Comparison of ENCODE assay signal across 11 mouse cellular contexts in the genomic region with DNA sequence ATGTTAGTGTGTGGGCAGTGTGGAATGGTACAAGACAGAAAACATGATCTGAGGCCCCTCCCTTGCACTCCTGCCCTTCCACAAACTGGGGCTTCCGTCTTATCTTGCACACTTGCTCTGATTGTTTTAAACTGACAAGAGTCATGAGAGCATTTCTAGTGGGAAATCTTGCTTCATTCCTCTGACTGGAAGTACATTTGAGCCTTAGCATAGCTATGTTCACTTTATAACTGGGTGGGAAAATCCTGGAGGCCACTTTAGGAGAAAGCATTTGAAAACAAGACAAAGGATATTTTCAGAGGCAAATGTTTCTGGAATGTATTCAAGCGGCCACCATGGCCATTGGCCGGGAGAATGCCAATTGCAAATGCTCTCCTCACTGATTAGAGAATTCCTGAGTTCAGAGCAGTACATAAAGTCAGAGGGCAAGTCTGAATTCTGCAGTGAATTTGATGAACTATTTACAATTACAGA.
DNase-seq lines count a peak whose midpoint lies in the region; ATAC-seq and TF ChIP-seq lines count a peak whose summit lies in the region.
"Had no signal": no experiment of that assay in that cellular context is flagged by ENCODE, and none has a peak within 500 bp of the region (broad histone marks: within the 10 kb centered on the region; RNA-seq: fewer than 3 reads in every experiment).

No protein-coding gene starts in this region.

- TF ChIP-seq EP300 in heart, adult 2 months (IDR thresholded peaks at IDR 0.05; ENCODE audit: insufficient read depth, low read depth, low read length), result no peak

- 0 out of 2 replicates have a peak, but pooled peaks have one; percentile 21 for ATAC-seq in kidney, postnatal 0 days (replicated peaks; ENCODE audit: low FRiP score, low read depth)
- no peak for ATAC-seq in embryonic facial prominence, embryonic 14.5 days (ENCODE audit: low read depth)
- peak; percentile 64 for ATAC-seq in lung, embryonic 16.5 days (ENCODE audit: low read depth)

- H3K4me3 ChIP-seq in heart, adult 2 months, result no peak overlapping the region
- no peak overlapping the region for H3K4me3 ChIP-seq in kidney, postnatal 0 days (replicated peaks; ENCODE audit: low read depth, low read length)
- H3K4me3 ChIP-seq in embryonic facial prominence, embryonic 14.5 days (ENCODE audit: low read depth, low read length), result no peak overlapping the region
- H3K4me3 ChIP-seq in lung, embryonic 16.5 days (ENCODE audit: low read length), result no peak overlapping the region

- DNase-seq in heart, adult 2 months, result no peak
- no peak for DNase-seq in heart, postnatal 25 days (ENCODE audit: low spot score)
- no peak for DNase-seq in kidney, postnatal 0 days (ENCODE audit: low spot score)
- DNase-seq in kidney, adult 18-20 months, result no peak
- no peak for DNase-seq in embryonic facial prominence, embryonic 14.5 days (ENCODE audit: low spot score)
- DNase-seq in yolk sac, embryonic 10.5 days (ENCODE audit: low spot score), result no peak
- no peak for DNase-seq in retina, postnatal 1 day
- DNase-seq: cerebellum, adult 2 months; thymus, postnatal 25 days had no signal

- WGBS in heart, adult 2 months, result 25% methylated on average over 3 of the region's 3 CpGs
- WGBS in kidney, postnatal 0 days, result 47% methylated on average over 3 of the region's 3 CpGs
- 34% methylated on average over 3 of the region's 3 CpGs for WGBS in embryonic facial prominence, embryonic 14.5 days
- 21% methylated on average over 3 of the region's 3 CpGs for WGBS in lung, embryonic 16.5 days

- no peaks in the 10 kb centered on the region for H3K79me2 ChIP-seq in heart, adult 2 months (replicated peaks; ENCODE audit: control insufficient read depth, insufficient read depth, low read length)

- peak overlapping the region; percentile 42 for H3K27ac ChIP-seq in heart, adult 2 months
- no peak overlapping the region for H3K27ac ChIP-seq in kidney, postnatal 0 days
- H3K27ac ChIP-seq in embryonic facial prominence, embryonic 14.5 days (replicated peaks; ENCODE audit: low read depth, low read length), result peak overlapping the region; percentile 34
- H3K27ac ChIP-seq in lung, embryonic 16.5 days (ENCODE audit: low read length), result peak overlapping the region; percentile 74
- H3K27ac ChIP-seq: liver, embryonic 14.5 days had no signal

- H3K4me2 ChIP-seq in kidney, postnatal 0 days (ENCODE audit: low read length), result no peak overlapping the region
- H3K4me2 ChIP-seq in embryonic facial prominence, embryonic 14.5 days (ENCODE audit: low read depth, low read length), result no peak overlapping the region
- H3K4me2 ChIP-seq in lung, embryonic 16.5 days (ENCODE audit: low read depth, low read length), result no peak overlapping the region

- no peak for TF ChIP-seq CTCF in heart, adult 2 months (IDR thresholded peaks at IDR 0.05)
- TF ChIP-seq CTCF in kidney, postnatal 0 days (IDR thresholded peaks at IDR 0.05; ENCODE audit: low read depth), result no peak

- intact Hi-C loops in heart, adult 2 months (cut with DNase I), result no loop called here
- intact Hi-C loops in heart, postnatal 25 days (cut with DNase I), result no loop called here

- peaks cover 5% of the 10 kb centered on the region; the same call in 1 of the 2 replicates for H3K36me3 ChIP-seq in heart, adult 2 months (ENCODE audit: control insufficient read depth, insufficient read depth, low read length)
- no peaks in the 10 kb centered on the region for H3K36me3 ChIP-seq in kidney, postnatal 0 days (ENCODE audit: insufficient read depth, low read length)
- no peaks in the 10 kb centered on the region for H3K36me3 ChIP-seq in embryonic facial prominence, embryonic 14.5 days (ENCODE audit: control insufficient read depth, insufficient read depth, low read length)
- H3K36me3 ChIP-seq in lung, embryonic 16.5 days (ENCODE audit: control insufficient read depth, insufficient read depth, low read length), result no peaks in the 10 kb centered on the region

- H3K4me1 ChIP-seq in heart, adult 2 months (ENCODE audit: control insufficient read depth, insufficient read depth, low read length), result peaks cover 13% of the 10 kb centered on the region
- no peaks in the 10 kb centered on the region for H3K4me1 ChIP-seq in kidney, postnatal 0 days (replicated peaks; ENCODE audit: insufficient read depth, low read length)
- H3K4me1 ChIP-seq in embryonic facial prominence, embryonic 14.5 days (ENCODE audit: control insufficient read depth, insufficient read depth, low read length), result peaks cover 5% of the 10 kb centered on the region
- peaks cover 11% of the 10 kb centered on the region for H3K4me1 ChIP-seq in lung, embryonic 16.5 days (replicated peaks; ENCODE audit: control insufficient read depth, insufficient read depth, low read length)

- H3K27me3 ChIP-seq in heart, adult 2 months (ENCODE audit: control insufficient read depth, insufficient read depth, low read length), result no peaks in the 10 kb centered on the region
- H3K27me3 ChIP-seq in kidney, postnatal 0 days (ENCODE audit: insufficient read depth, low read length), result no peaks in the 10 kb centered on the region
- no peaks in the 10 kb centered on the region for H3K27me3 ChIP-seq in embryonic facial prominence, embryonic 14.5 days (replicated peaks; ENCODE audit: control insufficient read depth, insufficient read depth, low read length)
- H3K27me3 ChIP-seq in lung, embryonic 16.5 days (ENCODE audit: control insufficient read depth, insufficient read depth, low read depth, low read length), result no peaks in the 10 kb centered on the region

- TF ChIP-seq POLR2A in heart, adult 2 months (IDR thresholded peaks at IDR 0.05; ENCODE audit: insufficient read depth, low read depth, low read length), result no peak

- H3K9me3 ChIP-seq in kidney, postnatal 0 days (replicated peaks; ENCODE audit: low read length), result no peaks in the 10 kb centered on the region
- no peaks in the 10 kb centered on the region for H3K9me3 ChIP-seq in embryonic facial prominence, embryonic 14.5 days (ENCODE audit: control insufficient read depth, low read length)
- no peaks in the 10 kb centered on the region for H3K9me3 ChIP-seq in lung, embryonic 16.5 days (ENCODE audit: control insufficient read depth, low read length)

- no peak overlapping the region for H3K9ac ChIP-seq in heart, adult 2 months (ENCODE audit: low read depth, low read length)
- H3K9ac ChIP-seq in kidney, postnatal 0 days (ENCODE audit: low read depth, low read length), result no peak overlapping the region
- H3K9ac ChIP-seq in embryonic facial prominence, embryonic 14.5 days (ENCODE audit: low read depth, low read length), result no peak overlapping the region
- H3K9ac ChIP-seq in lung, embryonic 16.5 days (ENCODE audit: low read length), result no peak overlapping the region
- H3K9ac ChIP-seq: liver, embryonic 14.5 days had no signal
